Mouse (Mus musculus) spleen, postnatal 4 days (tissue): Measurements from ENCODE around the gene Exoc4.

Experiments used
- DNase-seq, 2 experiments: peaks; one replicate each; pipeline ENCODE4 v3.0.0; 2022; ENCODE audit warnings: low spot score in 2 of 2

Exoc4 gene

GRCm38 (mm10) chr6:33763245-33763644 is 514.4 kb downstream of the Exoc4 start:
- DNase-seq = no peak

DNA sequence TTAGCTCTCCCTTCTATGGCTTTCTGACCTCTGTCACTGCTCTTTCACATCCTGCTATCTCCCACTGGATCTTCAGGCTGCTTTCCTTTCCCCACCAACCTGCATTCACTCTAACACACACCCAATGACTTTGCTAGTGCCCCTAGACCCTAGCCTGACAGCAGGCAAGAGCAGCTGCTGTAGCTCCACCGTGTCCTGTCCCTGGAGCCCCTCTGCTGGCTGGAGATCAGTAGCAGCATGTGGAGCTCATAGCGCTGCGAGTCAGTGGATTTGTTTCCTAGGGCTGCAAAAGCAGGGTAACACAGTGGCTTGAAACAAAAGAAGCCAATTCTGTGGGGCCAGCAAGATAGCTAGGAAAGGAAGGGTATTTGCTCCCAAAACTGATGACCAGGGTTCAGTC is 515.1 kb downstream of the Exoc4 start:
- no peak for DNase-seq

DNA sequence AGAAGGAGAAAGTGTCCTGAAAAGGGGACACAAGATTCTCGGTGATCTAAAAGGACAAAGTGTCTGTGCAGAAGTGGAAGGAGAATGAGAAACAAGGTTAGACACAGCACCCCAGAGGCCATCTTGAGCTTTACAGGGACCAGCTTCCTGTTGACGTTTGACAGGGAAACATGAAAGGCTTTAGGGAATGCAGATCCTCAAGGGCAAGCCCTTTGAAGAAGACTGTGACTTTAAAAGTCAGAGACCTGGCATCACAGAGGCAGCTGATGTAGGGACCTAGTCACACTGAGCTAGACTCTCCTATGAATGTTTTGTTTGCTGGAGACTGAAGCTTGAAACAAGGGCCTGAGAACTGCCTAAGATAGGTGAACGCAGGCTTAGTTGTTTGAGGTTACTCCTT is 520.4 kb downstream of the Exoc4 start:
- no peak for DNase-seq

DNA sequence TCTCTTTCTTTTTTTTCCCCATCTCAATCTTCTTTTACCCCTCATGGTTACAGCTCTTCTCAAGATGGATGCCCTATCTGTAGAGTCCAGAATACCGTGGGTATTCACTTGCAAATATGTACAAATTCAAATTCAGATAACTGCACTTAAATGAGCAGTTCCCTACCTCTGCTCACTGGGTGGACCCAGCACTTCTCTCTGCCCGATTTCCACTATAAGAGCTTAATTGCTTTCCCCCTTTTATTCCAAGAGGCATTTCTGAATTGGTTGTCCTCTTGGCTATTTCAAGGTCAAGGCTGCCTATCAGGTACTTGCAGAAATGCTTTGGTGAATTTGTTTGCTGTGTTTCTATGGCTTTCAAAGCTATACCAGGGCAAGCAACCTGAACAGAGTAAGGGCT is 521.1 kb downstream of the Exoc4 start:
- DNase-seq = no peak

DNA sequence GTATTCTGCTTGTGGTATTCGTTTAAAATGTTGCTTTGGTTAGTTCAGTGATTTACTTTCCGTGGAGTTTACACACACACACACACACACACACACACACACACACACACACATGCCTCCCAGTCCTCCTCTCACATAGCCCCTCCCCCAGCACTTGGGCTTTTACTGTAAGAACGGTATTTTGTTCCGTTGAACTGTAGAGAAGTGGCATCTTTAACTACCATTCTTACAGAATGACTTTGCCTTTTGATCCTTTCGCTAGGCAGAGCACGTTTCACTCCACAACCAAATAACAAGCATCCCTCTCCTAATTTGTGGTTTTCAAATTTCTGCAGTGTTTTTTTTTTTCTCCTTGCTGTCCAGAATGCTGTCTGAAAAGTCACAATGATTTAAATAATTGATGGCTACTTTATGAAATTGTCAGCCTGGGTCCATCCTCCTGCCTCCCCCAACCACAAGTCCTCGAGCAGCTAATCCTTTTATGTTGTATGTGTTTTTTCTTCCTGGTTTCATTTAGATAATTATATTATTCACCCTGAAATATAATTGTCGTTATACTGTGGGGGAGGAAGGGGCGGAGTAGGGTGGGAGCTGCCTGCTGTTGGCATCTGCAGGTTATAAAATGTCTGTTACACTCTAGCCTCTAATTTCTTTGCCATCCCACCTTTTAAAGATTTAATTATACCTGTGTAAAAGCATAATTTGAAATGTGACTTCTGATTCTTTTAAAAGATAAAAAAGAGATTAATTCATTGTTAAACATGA is 523.8 kb downstream of the Exoc4 start:
- no peak for DNase-seq

- no peak for DNase-seq
Observed at GRCm38 (mm10) chr6:33792604-33793003, 543.7 kb downstream of the Exoc4 start.

- DNase-seq = no peak
Observed at GRCm38 (mm10) chr6:33801254-33801653, 552.4 kb downstream of the Exoc4 start.

GRCm38 (mm10) chr6:33803481-33804098 is 554.7 kb downstream of the Exoc4 start:
- DNase-seq = no peak

DNA sequence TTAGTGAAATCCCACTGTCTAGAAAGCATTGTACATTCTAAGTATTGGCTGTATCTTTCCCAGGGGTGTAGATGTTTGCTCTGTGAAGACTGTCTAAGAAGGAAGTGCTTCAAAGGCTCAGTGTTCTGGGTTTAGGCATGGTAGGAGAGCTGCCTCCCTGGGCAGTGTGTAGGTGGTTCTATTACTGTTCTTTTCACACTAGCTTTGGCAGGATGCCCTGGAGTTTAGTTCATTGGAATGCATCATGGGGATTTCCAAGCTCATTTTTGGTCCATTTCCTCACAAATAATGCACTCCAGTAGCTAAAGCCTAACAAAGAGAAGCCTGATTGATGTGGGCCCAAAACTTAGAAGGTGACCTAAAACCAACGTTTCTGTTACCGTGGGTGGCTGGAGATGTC is 555.9 kb downstream of the Exoc4 start:
- no peak for DNase-seq

GRCm38 (mm10) chr6:33806072-33806782 is 557.3 kb downstream of the Exoc4 start:
- DNase-seq = no peak

DNA sequence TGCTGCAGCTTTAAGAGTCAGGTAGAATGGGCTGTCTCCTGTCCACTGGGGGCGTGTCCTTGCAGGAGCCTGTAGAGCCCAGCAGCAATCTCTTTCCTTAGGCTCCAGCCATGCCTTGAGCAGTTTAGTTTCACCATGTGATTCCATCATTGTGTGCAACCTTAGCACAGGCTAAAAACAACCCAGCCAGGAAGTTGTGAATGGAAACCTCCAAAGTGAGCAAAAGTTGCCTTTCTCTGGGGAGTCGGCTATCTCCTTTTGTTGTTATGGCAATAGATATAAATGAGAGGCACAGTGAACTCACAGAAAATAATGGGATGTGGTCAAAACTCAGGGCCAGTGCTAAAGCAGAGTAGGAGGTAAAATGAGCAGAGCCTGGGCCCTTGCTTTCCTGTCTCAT is 565.5 kb downstream of the Exoc4 start:
- DNase-seq = no peak

DNA sequence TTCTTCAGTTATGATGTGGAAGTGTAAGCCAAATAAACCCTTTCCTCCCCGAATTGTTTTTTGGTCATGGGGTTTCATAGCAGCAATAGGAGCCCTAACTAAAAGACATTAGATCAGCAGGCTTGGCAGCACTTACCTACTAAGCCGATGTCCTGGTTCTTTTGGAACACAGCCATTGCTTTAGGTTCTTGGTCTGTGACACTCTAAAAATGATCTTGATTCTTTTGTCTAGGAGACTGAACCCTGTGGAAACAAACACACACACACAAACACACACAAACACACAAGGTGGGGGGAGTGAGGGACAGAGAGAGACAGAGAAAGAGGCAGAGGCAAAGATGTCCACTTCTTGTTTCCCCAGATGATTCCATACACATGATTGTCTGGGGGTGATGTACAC is 574.3 kb downstream of the Exoc4 start:
- DNase-seq = no peak

DNA sequence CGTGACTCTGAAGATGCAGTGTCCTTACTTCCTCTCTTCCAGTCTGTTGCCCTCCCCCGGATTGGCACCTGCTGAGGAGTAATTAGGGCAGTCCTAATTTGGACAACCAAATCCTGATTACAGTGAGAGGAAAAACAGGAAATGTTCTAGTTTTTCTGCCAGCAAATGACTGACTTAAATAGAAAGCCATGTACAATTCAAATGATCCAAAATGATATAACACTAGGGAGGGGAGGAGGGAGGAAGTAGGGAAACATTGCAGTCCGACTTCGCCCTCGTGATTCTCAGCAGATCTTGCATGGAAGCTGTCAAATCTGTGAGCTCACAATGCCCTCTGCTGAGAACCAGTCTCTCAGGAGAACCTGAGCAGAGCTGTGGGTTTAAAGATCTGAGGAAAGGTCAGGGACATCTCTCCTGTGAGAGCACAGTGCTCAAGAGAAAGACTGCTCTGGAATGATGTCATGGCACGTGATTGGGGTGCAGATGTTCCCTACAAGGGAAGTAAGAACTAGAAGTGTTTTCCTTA is 575.0 kb downstream of the Exoc4 start:
- no peak for DNase-seq

GRCm38 (mm10) chr6:33828499-33828898 is 579.6 kb downstream of the Exoc4 start:
- no peak for DNase-seq

DNA sequence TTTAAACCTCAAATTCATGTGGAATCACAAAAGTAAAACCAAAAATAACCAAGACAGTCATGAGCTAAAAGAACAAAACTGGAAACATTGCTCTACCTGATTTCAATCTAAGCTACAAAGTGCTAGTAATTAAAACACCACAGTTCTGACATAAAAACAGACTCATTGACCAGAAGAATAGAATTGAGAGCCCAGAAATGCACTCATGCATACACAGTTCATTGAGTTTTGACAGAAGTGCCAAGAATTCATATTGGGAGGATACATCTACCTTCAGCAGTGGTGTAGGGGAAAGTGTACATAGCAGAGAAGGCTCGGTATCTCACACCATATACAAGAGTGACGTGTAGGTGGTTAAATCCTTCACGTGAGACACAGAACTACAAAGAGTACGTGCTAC is 580.4 kb downstream of the Exoc4 start:
- no peak for DNase-seq

DNA sequence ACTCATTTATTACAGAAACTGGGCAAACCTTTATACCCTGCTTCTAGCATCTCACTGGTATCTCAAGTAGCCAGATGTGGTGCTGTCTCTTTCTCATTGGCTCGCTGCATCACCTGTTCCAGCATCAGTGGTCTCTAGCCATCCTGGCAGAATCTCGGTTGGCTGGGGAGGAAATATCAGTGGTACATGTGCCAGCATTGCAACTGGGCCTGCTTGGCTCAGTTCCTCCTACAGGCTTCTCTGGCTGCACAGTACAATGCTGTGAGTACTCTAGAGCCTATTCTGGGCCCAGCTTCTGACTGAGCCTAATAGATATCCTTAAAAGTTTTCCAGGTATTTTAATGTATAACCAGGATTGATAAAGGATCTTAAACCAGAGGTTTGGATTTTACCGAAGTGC is 582.4 kb downstream of the Exoc4 start:
- no peak for DNase-seq

- no peak for DNase-seq
Observed at GRCm38 (mm10) chr6:33832978-33833377, 584.1 kb downstream of the Exoc4 start.

GRCm38 (mm10) chr6:33836048-33836780 is 587.3 kb downstream of the Exoc4 start:
- DNase-seq = no peak

DNA sequence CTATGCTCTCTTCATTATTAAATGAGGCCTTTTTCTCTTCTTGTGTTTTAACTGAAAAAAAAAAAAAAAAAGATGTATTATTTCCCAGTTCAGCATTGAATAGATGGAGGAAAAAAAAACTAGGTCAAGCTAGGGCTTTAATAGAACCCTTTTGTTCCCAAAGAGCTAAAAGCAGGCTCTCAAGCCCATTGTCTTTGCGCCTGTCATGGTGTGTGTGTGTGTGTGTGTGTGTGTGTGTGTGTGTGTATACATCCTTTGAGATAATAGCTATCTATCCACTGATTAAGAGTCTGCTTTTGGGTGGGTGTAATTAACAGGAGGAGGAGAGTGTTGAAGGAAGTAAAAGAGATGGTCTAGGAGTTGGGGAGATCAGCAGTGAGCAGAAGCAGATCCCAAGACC is 594.0 kb downstream of the Exoc4 start:
- DNase-seq = no peak

DNA sequence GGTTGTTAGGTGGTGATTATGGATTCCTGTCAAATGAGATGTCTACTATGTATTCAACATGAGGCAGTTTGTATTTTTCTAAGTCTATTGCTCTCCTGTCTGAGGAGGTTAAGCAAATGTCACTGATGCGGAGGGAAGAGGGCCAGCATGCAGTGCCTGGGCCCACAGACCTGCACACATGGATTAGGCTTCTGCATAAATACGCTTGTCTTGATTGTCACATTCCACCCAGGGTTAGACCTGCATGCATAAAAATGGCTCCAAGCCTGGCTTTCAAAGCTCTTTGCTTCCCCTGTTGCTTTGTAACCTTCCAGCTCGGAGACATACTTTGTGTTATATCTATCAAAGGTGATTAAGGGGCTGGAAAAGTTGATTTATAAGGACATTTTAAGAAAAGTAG is 610.2 kb downstream of the Exoc4 start:
- no peak for DNase-seq

- no peak for DNase-seq
Observed at GRCm38 (mm10) chr6:33865752-33866151, 616.9 kb downstream of the Exoc4 start.
